Mouse (Mus musculus): ENCODE data around the gene Mat2b.

DNA sequence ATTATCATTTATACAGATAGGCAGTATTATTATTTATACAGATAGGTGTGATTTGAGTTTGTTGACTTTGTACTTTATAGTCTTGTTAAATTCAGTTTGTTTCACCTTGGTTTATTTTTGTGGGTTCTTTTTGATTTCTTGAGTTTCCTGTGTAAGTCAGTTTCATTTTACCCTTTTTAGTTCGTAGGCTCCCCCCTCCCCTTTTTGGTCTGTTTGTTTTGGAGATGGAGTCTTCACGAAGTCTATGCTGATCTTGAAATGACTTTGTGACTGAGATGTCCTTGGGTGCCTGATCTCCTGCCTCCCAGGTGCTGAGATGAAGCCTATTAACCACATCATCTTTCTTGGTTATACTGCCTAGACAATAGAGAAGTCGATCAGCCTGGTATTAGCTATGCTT lies 49.3 kb upstream of the Mat2b start:
- TF ChIP-seq GATA1 (IDR thresholded peaks at IDR 0.05; ENCODE audit: low read length) (no peak), TAL1 (IDR thresholded peaks at IDR 0.05; ENCODE audit: low read length) (no peak)
